10 mouse cellular contexts compared by ENCODE assay signal in the genomic region with DNA sequence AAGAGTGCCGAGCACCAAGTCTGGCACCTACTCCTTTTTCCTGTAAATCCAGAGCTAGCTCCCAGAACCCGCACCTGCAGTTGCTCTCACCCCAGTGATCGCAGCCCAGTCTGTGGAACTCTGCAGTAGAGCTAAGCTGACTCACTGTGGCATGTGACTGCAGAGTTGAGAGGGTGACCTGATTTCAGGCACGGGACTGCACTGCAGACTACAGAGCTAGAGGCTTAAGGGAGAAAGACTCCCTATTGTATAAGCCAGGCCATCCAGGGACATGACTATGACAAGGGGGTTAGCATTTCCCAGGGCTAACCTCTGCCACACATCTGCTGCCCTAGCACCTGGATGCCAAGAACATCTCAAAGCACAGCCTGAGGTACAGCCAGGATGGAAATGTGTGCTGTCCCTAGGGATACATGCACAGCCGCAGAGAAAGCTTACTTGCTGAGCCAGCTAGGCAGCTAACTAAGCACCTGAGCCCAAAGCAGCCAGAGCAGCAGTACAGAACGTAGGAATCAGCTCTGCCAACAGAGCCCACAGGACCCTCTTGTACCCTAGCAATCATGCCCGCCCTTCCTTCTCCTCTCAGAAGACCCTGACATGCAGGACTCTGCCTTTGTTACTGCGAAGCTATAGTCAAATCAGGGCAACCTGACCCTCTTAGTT.
DNase-seq lines count a peak whose midpoint lies in the region; ATAC-seq lines count a peak whose summit lies in the region.
"Had no signal": no experiment of that assay in that cellular context is flagged by ENCODE, and none has a peak within 500 bp of the region (broad histone marks: within the 10 kb centered on the region; RNA-seq: fewer than 3 reads in every experiment).

No protein-coding gene starts in this region.

- peak; percentile 77 for ATAC-seq in neural tube, embryonic 13.5 days (ENCODE audit: low read depth)
- no peak for ATAC-seq in neural tube, embryonic 15.5 days (ENCODE audit: low FRiP score)
- ATAC-seq in forebrain, embryonic 13.5 days, result no peak

- H3K27ac ChIP-seq in neural tube, embryonic 13.5 days (replicated peaks), result peak overlapping the region; percentile 35
- no peak overlapping the region for H3K27ac ChIP-seq in neural tube, embryonic 15.5 days (replicated peaks)
- H3K27ac ChIP-seq in forebrain, embryonic 13.5 days, result no peak overlapping the region
- H3K27ac ChIP-seq: heart, embryonic 13.5 days; limb, embryonic 10.5 days had no signal

- no peaks in the 10 kb centered on the region for H3K27me3 ChIP-seq in neural tube, embryonic 13.5 days
- no peaks in the 10 kb centered on the region for H3K27me3 ChIP-seq in neural tube, embryonic 15.5 days (replicated peaks)
- H3K27me3 ChIP-seq in forebrain, embryonic 13.5 days, result no peaks in the 10 kb centered on the region
- H3K27me3 ChIP-seq: heart, embryonic 13.5 days had no signal

- H3K36me3 ChIP-seq in neural tube, embryonic 13.5 days, result no peaks in the 10 kb centered on the region
- no peaks in the 10 kb centered on the region for H3K36me3 ChIP-seq in neural tube, embryonic 15.5 days
- no peaks in the 10 kb centered on the region for H3K36me3 ChIP-seq in forebrain, embryonic 13.5 days (ENCODE audit: poor library complexity, severe bottlenecking)
- H3K36me3 ChIP-seq: heart, embryonic 13.5 days; limb, embryonic 10.5 days had no signal

- WGBS in neural tube, embryonic 13.5 days, result 63% methylated on average over 8 of the region's 8 CpGs
- WGBS in neural tube, embryonic 15.5 days, result 61% methylated on average over 8 of the region's 8 CpGs
- 71% methylated on average over 8 of the region's 8 CpGs for WGBS in forebrain, embryonic 13.5 days

- no peak overlapping the region for H3K9ac ChIP-seq in neural tube, embryonic 13.5 days
- no peak overlapping the region for H3K9ac ChIP-seq in neural tube, embryonic 15.5 days (replicated peaks)
- H3K9ac ChIP-seq in forebrain, embryonic 13.5 days, result no peak overlapping the region
- H3K9ac ChIP-seq: heart, embryonic 13.5 days had no signal

- DNase-seq in cerebellum, postnatal 25 days, result peak; percentile 57 to 70
- DNase-seq in layer of hippocampus, adult 9-10 months (ENCODE audit: low spot score), result peak; percentile 3
- DNase-seq in telencephalon, adult 2 months (ENCODE audit: low read depth, low spot score), result peak; percentile 80
- no peak for DNase-seq in spleen, postnatal 14 days (ENCODE audit: low spot score in 2 of 2)

- no peak overlapping the region for H3K4me3 ChIP-seq in neural tube, embryonic 13.5 days
- H3K4me3 ChIP-seq in neural tube, embryonic 15.5 days (replicated peaks), result no peak overlapping the region
- no peak overlapping the region for H3K4me3 ChIP-seq in forebrain, embryonic 13.5 days
- H3K4me3 ChIP-seq: heart, embryonic 13.5 days; limb, embryonic 10.5 days had no signal

- no peaks in the 10 kb centered on the region for H3K9me3 ChIP-seq in neural tube, embryonic 13.5 days
- H3K9me3 ChIP-seq in neural tube, embryonic 15.5 days (replicated peaks), result no peaks in the 10 kb centered on the region
- no peaks in the 10 kb centered on the region for H3K9me3 ChIP-seq in forebrain, embryonic 13.5 days (replicated peaks)
- H3K9me3 ChIP-seq: heart, embryonic 13.5 days; limb, embryonic 10.5 days had no signal

- no peak overlapping the region for H3K4me2 ChIP-seq in neural tube, embryonic 13.5 days
- H3K4me2 ChIP-seq in neural tube, embryonic 15.5 days, result no peak overlapping the region
- H3K4me2 ChIP-seq in forebrain, embryonic 13.5 days, result no peak overlapping the region
- H3K4me2 ChIP-seq: heart, embryonic 13.5 days; midbrain, embryonic 11.5 days had no signal

- H3K4me1 ChIP-seq in neural tube, embryonic 13.5 days (replicated peaks), result peaks cover 18% of the 10 kb centered on the region
- peaks cover 20% of the 10 kb centered on the region for H3K4me1 ChIP-seq in neural tube, embryonic 15.5 days
- H3K4me1 ChIP-seq in forebrain, embryonic 13.5 days, result 0 out of 2 replicates have a peak, but pooled peaks cover 4% of the 10 kb centered on the region
- H3K4me1 ChIP-seq: heart, embryonic 13.5 days had no signal

Comparison
In these comparisons a context has a peak if more than half of its experiments do, and no peak if none do; other contexts are left out.
1. DNase-seq: peak in cerebellum, postnatal 25 days (2 of 2), layer of hippocampus, adult 9-10 months (single experiment) and telencephalon, adult 2 months (single experiment); none in spleen, postnatal 14 days (0 of 2).